ENCODE assay signal across 9 mouse cellular contexts in the genomic region with DNA sequence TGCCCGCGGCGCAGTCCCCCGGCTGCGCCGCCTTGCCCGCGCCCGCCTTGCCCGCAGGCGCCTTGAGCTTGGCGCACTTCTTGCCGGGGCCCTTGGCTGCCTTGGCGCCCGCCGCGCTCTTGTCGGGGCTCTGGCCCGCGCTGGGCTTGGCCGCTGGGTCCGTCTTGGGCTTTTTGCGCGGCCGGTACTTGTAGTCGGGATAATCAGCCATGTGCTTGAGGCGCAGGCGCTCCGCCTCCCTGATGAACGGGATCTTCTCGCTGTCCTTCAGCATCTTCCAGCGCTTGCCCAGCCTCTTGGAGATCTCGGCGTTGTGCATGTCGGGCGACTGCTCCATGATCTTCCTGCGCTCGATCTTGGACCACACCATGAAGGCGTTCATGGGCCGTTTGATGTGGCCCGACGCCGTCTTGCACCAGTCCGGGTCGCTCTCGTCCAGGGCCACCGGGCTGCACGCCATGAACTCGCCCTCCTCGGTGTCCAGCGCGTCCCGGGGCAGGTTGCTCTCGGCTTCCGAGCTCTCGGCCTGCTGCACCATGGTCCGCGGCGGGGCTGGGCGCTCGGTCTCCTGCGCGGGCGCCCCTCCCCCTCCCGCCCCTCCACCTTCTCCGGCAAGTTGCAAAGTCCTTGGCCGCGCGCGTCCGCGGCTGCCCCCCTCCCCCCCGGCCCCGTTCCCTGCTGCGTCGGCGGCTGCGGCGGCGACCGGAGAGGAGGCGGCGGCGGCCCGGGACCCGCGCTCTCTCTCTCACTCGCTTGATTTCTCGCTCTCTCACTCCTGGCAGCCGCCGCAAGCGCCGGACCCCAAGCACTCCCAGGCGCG. TPM values are rescaled to one million over a fixed set of nuclear protein-coding genes. Genes with fewer than 3 reads are reported as not detected.
DNase-seq lines count a peak whose midpoint lies in the region; ATAC-seq lines count a peak whose summit lies in the region.
"Had no signal": no experiment of that assay in that cellular context is flagged by ENCODE, and none has a peak within 500 bp of the region (broad histone marks: within the 10 kb centered on the region; RNA-seq: fewer than 3 reads in every experiment).

TSS of gene Sox11 (minus strand) at position 704 of the 820 bp plus-strand sequence.

- H3K9me3 ChIP-seq in erythroblast, embryonic 14.5 days (ENCODE audit: control insufficient read depth, low read length) = peaks cover 6% of the 10 kb centered on the region; the same call in 1 of the 2 replicates
- H3K9me3 ChIP-seq in heart, embryonic 11.5 days (replicated peaks; ENCODE audit: control insufficient read depth, low read length) = no peaks in the 10 kb centered on the region
- H3K9me3 ChIP-seq in liver, embryonic 12.5 days (replicated peaks) = no peaks in the 10 kb centered on the region

- peak within 1 kb of the TSS; percentile 90 for H3K27ac ChIP-seq in heart, embryonic 11.5 days (ENCODE audit: low read depth, low read length)
- peak within 1 kb of the TSS; percentile 66 for H3K27ac ChIP-seq in liver, embryonic 12.5 days

- ATAC-seq in erythroblast, adult 5-6 weeks (replicated peaks; ENCODE audit: low FRiP score, poor library complexity, severe bottlenecking) = no peak
- peak; percentile 39 for ATAC-seq in heart, embryonic 11.5 days (replicated peaks; ENCODE audit: insufficient number of reproducible peaks, low FRiP score, low TSS enrichment)
- ATAC-seq in liver, embryonic 12.5 days = 0 out of 2 replicates have a peak, but pooled peaks have one; percentile 21
- no peak for ATAC-seq in inflammation-experienced regulatory T-cells, adult 6 months

- under 1% methylated on average over 79 of the region's 95 CpGs for WGBS in heart, embryonic 11.5 days (ENCODE audit: insufficient replicate concordance)
- under 1% methylated on average over 67 of the region's 95 CpGs for WGBS in liver, embryonic 12.5 days (ENCODE audit: insufficient replicate concordance)

- peak within 1 kb of the TSS; percentile 87 for H3K9ac ChIP-seq in heart, embryonic 11.5 days (ENCODE audit: low read depth, low read length)
- peak within 1 kb of the TSS; percentile 58 for H3K9ac ChIP-seq in liver, embryonic 12.5 days

- H3K4me1 ChIP-seq in erythroblast, embryonic 14.5 days (ENCODE audit: control insufficient read depth) = no peaks in the 10 kb centered on the region
- 0 out of 2 replicates have a peak, but pooled peaks cover 5% of the 10 kb centered on the region for H3K4me1 ChIP-seq in heart, embryonic 11.5 days (ENCODE audit: control insufficient read depth, insufficient read depth, low read length)
- H3K4me1 ChIP-seq in liver, embryonic 12.5 days = 0 out of 2 replicates have a peak, but pooled peaks cover 6% of the 10 kb centered on the region

- peak within 1 kb of the TSS; percentile 38 for H3K4me3 ChIP-seq in erythroblast, embryonic 14.5 days (replicated peaks)
- peak within 1 kb of the TSS; percentile 90 for H3K4me3 ChIP-seq in heart, embryonic 11.5 days (ENCODE audit: low read depth, low read length)
- peak within 1 kb of the TSS; percentile 56 for H3K4me3 ChIP-seq in liver, embryonic 12.5 days

- peak; percentile 26 to 34 for DNase-seq in cerebellum, postnatal 36 days
- DNase-seq in kidney, postnatal 25 days = peak; percentile 8 to 51
- peak; percentile 18 for DNase-seq in ovary, postnatal 14 days (ENCODE audit: low spot score)

- no peaks in the 10 kb centered on the region for H3K36me3 ChIP-seq in erythroblast, embryonic 14.5 days (ENCODE audit: control insufficient read depth)
- H3K36me3 ChIP-seq in heart, embryonic 11.5 days (ENCODE audit: control insufficient read depth, insufficient read depth, low read length) = no peaks in the 10 kb centered on the region
- no peaks in the 10 kb centered on the region for H3K36me3 ChIP-seq in liver, embryonic 12.5 days

- H3K4me2 ChIP-seq in heart, embryonic 11.5 days = peak within 1 kb of the TSS; percentile 84
- peak within 1 kb of the TSS; percentile 64 for H3K4me2 ChIP-seq in liver, embryonic 12.5 days

- peaks cover 63% of the 10 kb centered on the region for H3K27me3 ChIP-seq in erythroblast, embryonic 14.5 days (ENCODE audit: control insufficient read depth)
- no peaks in the 10 kb centered on the region for H3K27me3 ChIP-seq in heart, embryonic 11.5 days (ENCODE audit: control insufficient read depth, insufficient read depth, low read length)
- peaks cover 68% of the 10 kb centered on the region for H3K27me3 ChIP-seq in liver, embryonic 12.5 days (replicated peaks)

RNA-seq across cellular contexts. Expression of gene Sox11, which starts in this region (rescaled TPM):
- under 0.01 TPM in 1 of 2 replicates, not detected in the other for polyA plus RNA-seq in erythroblast, embryonic 14.5 days (2012)
- not detected in 2 replicates for total RNA-seq in erythroblast, adult 5-6 weeks (2015; ENCODE audit: low replicate concordance)
- 0.14 TPM in 1 of 2 replicates, not detected in the other for total RNA-seq in erythroblast, adult 5-6 weeks (2017; ENCODE audit: low replicate concordance)
- polyA plus RNA-seq in heart, embryonic 11.5 days (2014; fragmentation: Nextera tagmentation; extraction: Ambion mirVana) = 36.5 and 43.6 TPM in 2 replicates
- polyA plus RNA-seq in liver, embryonic 12.5 days (2016; fragmentation: Nextera tagmentation; extraction: Ambion mirVana) = 5.6 and 6.0 TPM in 2 replicates
- polyA plus RNA-seq in inflammation-experienced regulatory T-cells, adult 6 months (2017; shearing (Covaris generic)) = not detected
- total RNA-seq: MEL had no signal

Comparison
In these comparisons a context has a peak if more than half of its experiments do, and no peak if none do; other contexts are left out.
1. H3K4me3 ChIP-seq: peak in every context shown above with its lines; median percentile 90 in heart, embryonic 11.5 days; 56 in liver, embryonic 12.5 days; 38 in erythroblast, embryonic 14.5 days.
2. ATAC-seq: peak in heart, embryonic 11.5 days (single experiment) and liver, embryonic 12.5 days (single experiment); none in erythroblast, adult 5-6 weeks (single experiment) and inflammation-experienced regulatory T-cells, adult 6 months (single experiment).
3. Peak in every context shown above with its lines, with median percentiles within 50 percentile points of each other: DNase-seq.